Mouse (Mus musculus): ENCODE results near the gene Neurl1a.

DNA sequence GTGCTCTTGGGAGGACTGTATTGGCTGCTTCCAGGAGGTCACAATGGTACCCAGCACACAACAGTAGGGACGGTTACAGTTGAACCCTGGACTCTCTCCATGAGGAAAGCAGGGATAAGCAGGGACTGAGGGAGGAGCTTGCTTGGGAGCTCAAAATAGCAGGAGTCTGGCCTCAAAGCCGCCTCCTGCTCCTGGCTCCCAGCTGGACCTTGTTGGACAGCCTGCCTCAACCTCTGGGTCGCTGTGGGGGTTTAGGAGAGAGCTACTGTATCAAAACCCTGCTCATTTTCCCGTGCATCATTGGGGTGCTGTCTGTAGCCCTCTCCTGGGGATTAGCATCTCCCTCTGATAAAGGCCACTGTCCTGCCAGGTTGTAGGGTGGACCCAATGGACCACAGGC lies 100.8 kb downstream of the Neurl1a start:
- TF ChIP-seq FLI1 (IDR thresholded peaks at IDR 0.05; ENCODE audit: low read length) = no peak
- TF ChIP-seq GATA1 (IDR thresholded peaks at IDR 0.05; ENCODE audit: borderline replicate concordance, low read length) = no peak

All from megakaryocyte, embryonic 14.5 days (primary cell).